Mouse (Mus musculus): ENCODE measurements around the gene Cdh13.
A peak's percentile ranks its signal among the peaks of the same experiment; 100 is the strongest.

Cdh13 gene

GRCm38 (mm10) chr8:118306957-118307356 is 23.4 kb downstream of the Cdh13 start:
- DNase-seq (ENCODE audit: low spot score in 2 of 2) = no peak

- DNase-seq (ENCODE audit: low spot score in 2 of 2) = no peak
Measured at GRCm38 (mm10) chr8:118309106-118309505, 25.6 kb downstream of the Cdh13 start.

- DNase-seq (ENCODE audit: low spot score in 2 of 2) = no peak
Measured at GRCm38 (mm10) chr8:118313426-118314187, 30.1 kb downstream of the Cdh13 start.

- DNase-seq (ENCODE audit: low spot score in 2 of 2) = no peak
Measured at GRCm38 (mm10) chr8:118314188-118314563, 30.6 kb downstream of the Cdh13 start.

- no peak for DNase-seq (ENCODE audit: low spot score in 2 of 2)
Measured at GRCm38 (mm10) chr8:118314932-118315331, 31.4 kb downstream of the Cdh13 start.

- DNase-seq (ENCODE audit: low spot score in 2 of 2) = peak in 1 of 2 experiments; percentile 34
Measured at GRCm38 (mm10) chr8:118316440-118316839, 32.9 kb downstream of the Cdh13 start.

- no peak for DNase-seq (ENCODE audit: low spot score in 2 of 2)
Measured at GRCm38 (mm10) chr8:118320566-118320965, 37.0 kb downstream of the Cdh13 start.

- DNase-seq (ENCODE audit: low spot score in 2 of 2) = no peak
Measured at GRCm38 (mm10) chr8:118323421-118323820, 39.9 kb downstream of the Cdh13 start.

- no peak for DNase-seq (ENCODE audit: low spot score in 2 of 2)
Measured at GRCm38 (mm10) chr8:118334933-118335332, 51.4 kb downstream of the Cdh13 start.

- no peak for DNase-seq (ENCODE audit: low spot score in 2 of 2)
Measured at GRCm38 (mm10) chr8:118339711-118340110, 56.2 kb downstream of the Cdh13 start.

- no peak for DNase-seq (ENCODE audit: low spot score in 2 of 2)
Measured at GRCm38 (mm10) chr8:118343267-118343666, 59.7 kb downstream of the Cdh13 start.

- DNase-seq (ENCODE audit: low spot score in 2 of 2) = no peak
Measured at GRCm38 (mm10) chr8:118348710-118349489, 65.4 kb downstream of the Cdh13 start.

GRCm38 (mm10) chr8:118350136-118350535 is 66.6 kb downstream of the Cdh13 start:
- DNase-seq (ENCODE audit: low spot score in 2 of 2) = no peak

- no peak for DNase-seq (ENCODE audit: low spot score in 2 of 2)
Measured at GRCm38 (mm10) chr8:118353022-118353421, 69.5 kb downstream of the Cdh13 start.

- DNase-seq (ENCODE audit: low spot score in 2 of 2) = no peak
Measured at GRCm38 (mm10) chr8:118357067-118357466, 73.5 kb downstream of the Cdh13 start.

- DNase-seq (ENCODE audit: low spot score in 2 of 2) = no peak
Measured at GRCm38 (mm10) chr8:118357596-118357995, 74.1 kb downstream of the Cdh13 start.

GRCm38 (mm10) chr8:118363781-118364180 is 80.2 kb downstream of the Cdh13 start:
- DNase-seq (ENCODE audit: low spot score in 2 of 2) = no peak

GRCm38 (mm10) chr8:118373092-118373491 is 89.6 kb downstream of the Cdh13 start:
- DNase-seq (ENCODE audit: low spot score in 2 of 2) = no peak

- no peak for DNase-seq (ENCODE audit: low spot score in 2 of 2)
Measured at GRCm38 (mm10) chr8:118374738-118375137, 91.2 kb downstream of the Cdh13 start.

GRCm38 (mm10) chr8:118376791-118377190 is 93.3 kb downstream of the Cdh13 start:
- no peak for DNase-seq (ENCODE audit: low spot score in 2 of 2)

GRCm38 (mm10) chr8:118378985-118379384 is 95.5 kb downstream of the Cdh13 start:
- DNase-seq (ENCODE audit: low spot score in 2 of 2) = no peak

- DNase-seq (ENCODE audit: low spot score in 2 of 2) = no peak
Measured at GRCm38 (mm10) chr8:118379657-118380056, 96.1 kb downstream of the Cdh13 start.

GRCm38 (mm10) chr8:118380058-118380457 is 96.5 kb downstream of the Cdh13 start:
- no peak for DNase-seq (ENCODE audit: low spot score in 2 of 2)
